Mouse (Mus musculus) stomach, postnatal 0 days (tissue): ENCODE results near the gene Hmcn1. TPM values are rescaled to one million over a fixed set of nuclear protein-coding genes. Genes with fewer than 3 reads are reported as not detected.

Experiments used
- ATAC-seq: fragments of 200-750 bp; cut with Nextera tagmentation; 2 replicates; pipeline ENCODE4 v1.8.0; 2017; ENCODE audit not compliant: low FRiP score, low TSS enrichment
- DNase-seq: peaks from one replicate; pipeline ENCODE4 v3.0.0-alpha.2; 2016; ENCODE audit warnings: low spot score
- H3K27ac ChIP-seq: fragments of 300-500 bp; sonication (generic); replicated peaks from 2 replicates; pipeline ENCODE4 v1.5.1; 2014; ENCODE audit warnings: mild to moderate bottlenecking, control low read depth
- H3K27me3 ChIP-seq: fragments of 300-500 bp; sonication (generic); 2 replicates; pipeline ENCODE4 v1.6.1; 2014; ENCODE audit warnings: low read length; ENCODE audit not compliant: control insufficient read depth, insufficient read depth
- H3K36me3 ChIP-seq: fragments of 300-500 bp; sonication (generic); 2 replicates; pipeline ENCODE4 v1.6.1; 2014; ENCODE audit warnings: low read length, mixed read lengths; ENCODE audit not compliant: control insufficient read depth, insufficient read depth
- H3K4me1 ChIP-seq: fragments of 300-500 bp; sonication (generic); replicated peaks from 2 replicates; pipeline ENCODE4 v1.6.1; 2014; ENCODE audit warnings: antibody characterized with exemption; ENCODE audit not compliant: control insufficient read depth, insufficient read depth
- H3K4me2 ChIP-seq: fragments of 300-500 bp; sonication (generic); replicated peaks from 2 replicates; pipeline ENCODE4 v1.6.1; 2014; ENCODE audit warnings: low read depth, mild to moderate bottlenecking, control low read depth, moderate library complexity
- H3K4me3 ChIP-seq: fragments of 300-500 bp; sonication (generic); 2 replicates; pipeline ENCODE4 v1.5.1; 2014; ENCODE audit warnings: low read depth, low read length, control low read depth
- H3K9ac ChIP-seq: fragments of 300-500 bp; sonication (generic); 2 replicates; pipeline ENCODE4 v1.6.1; 2014; ENCODE audit warnings: mild to moderate bottlenecking, low read length, control low read depth, mixed read lengths
- H3K9me3 ChIP-seq: fragments of 300-500 bp; sonication (generic); 2 replicates; pipeline ENCODE4 v1.6.1; 2016; ENCODE audit warnings: low read length; ENCODE audit not compliant: control insufficient read depth
- CTCF ChIP-seq: IDR thresholded peaks from 2 replicates; pipeline ENCODE4 v1.5.1; 2016; ENCODE audit warnings: antibody characterized with exemption, low read depth, mild to moderate bottlenecking, moderate library complexity
- EP300 ChIP-seq: optimal IDR thresholded peaks from 2 replicates; pipeline ENCODE3; 2016; ENCODE audit warnings: antibody characterized with exemption
- WGBS: fragments of 180-500 bp; shearing (Covaris S2); extraction: QIAGEN DNeasy Blood & Tissue Kit; methylation state at CpG from one replicate; pipeline ENCODE4 v1.1.7; 2014; 5-methylcytosine and 5-hydroxymethylcytosine counted together
- polyA plus RNA-seq: library from polyadenylated mRNA; unstranded; fragments of >200 nt; fragmentation: Nextera tagmentation; extraction: Ambion mirVana; gene quantifications from 2 replicates; pipeline ENCODE4 v1.2.1, GENCODE M21; 2015

Gene Hmcn1
- polyA plus RNA-seq, 1 experiment from 2014 or later: 8.0 TPM

GRCm38 (mm10) chr1:150920276-150920675 is 73.0 kb downstream of the Hmcn1 start:
- ATAC-seq (no peak), DNase-seq (peak; percentile 39)
- Histone ChIP-seq H3K4me3 (no peak overlapping the region), H3K9ac (no peak overlapping the region), H3K27ac (no peak overlapping the region), H3K27me3 (no peaks in the 10 kb centered on the region), H3K36me3 (no peaks in the 10 kb centered on the region), H3K9me3 (no peaks in the 10 kb centered on the region), H3K4me1 (no peaks in the 10 kb centered on the region; the same call in 1 of the 2 replicates), H3K4me2 (no peak overlapping the region)
- 35% methylated on average over 6 of the region's 6 CpGs for WGBS
- TF ChIP-seq CTCF: peak; percentile 83
- no peak for TF ChIP-seq EP300

DNA sequence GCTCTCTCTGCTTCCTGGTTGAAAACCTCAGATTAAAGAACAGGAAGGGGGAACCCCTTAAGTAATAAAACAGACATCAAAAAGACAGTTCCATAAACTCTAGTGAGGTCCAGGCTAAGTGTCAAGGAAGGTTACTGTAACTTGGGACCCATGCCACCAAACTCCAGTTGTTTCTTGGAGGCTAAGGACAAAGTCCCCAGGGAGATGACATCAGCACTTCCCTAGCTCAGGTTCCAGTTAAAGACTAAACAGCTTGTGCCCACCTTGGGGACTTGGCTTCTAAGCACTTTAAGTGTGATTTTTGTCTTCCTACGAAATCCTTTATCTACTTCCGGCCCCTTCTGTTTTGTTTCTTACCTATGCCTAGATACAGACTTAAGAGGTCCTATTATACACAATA is 78.3 kb downstream of the Hmcn1 start:
- Histone ChIP-seq H3K4me3 (no peak overlapping the region), H3K4me2 (no peak overlapping the region), H3K9ac (no peak overlapping the region), H3K27me3 (no peaks in the 10 kb centered on the region), H3K9me3 (no peaks in the 10 kb centered on the region), H3K36me3 (no peaks in the 10 kb centered on the region), H3K4me1 (peaks cover 2% of the 10 kb centered on the region), H3K27ac (no peak overlapping the region)
- no peak for TF ChIP-seq EP300
- TF ChIP-seq CTCF: no peak
- ATAC-seq (no peak), DNase-seq (no peak)
- 39% methylated on average over 2 of the region's 2 CpGs for WGBS

- H3K27me3 ChIP-seq: no peaks in the 10 kb centered on the region
- no peak overlapping the region for H3K27ac ChIP-seq
- no peak for ATAC-seq
- 72% methylated on average over 5 of the region's 5 CpGs for WGBS
- H3K9ac ChIP-seq: no peak overlapping the region
- no peaks in the 10 kb centered on the region for H3K9me3 ChIP-seq
- no peaks in the 10 kb centered on the region for H3K36me3 ChIP-seq
- DNase-seq: no peak
- no peak overlapping the region for H3K4me2 ChIP-seq
- no peak for TF ChIP-seq EP300
- no peak for TF ChIP-seq CTCF
- no peak overlapping the region for H3K4me3 ChIP-seq
- H3K4me1 ChIP-seq: peaks cover 2% of the 10 kb centered on the region
Observed at GRCm38 (mm10) chr1:150913586-150914136, 79.6 kb downstream of the Hmcn1 start.

- Histone ChIP-seq H3K4me1 (no peaks in the 10 kb centered on the region), H3K9ac (no peak overlapping the region), H3K27me3 (no peaks in the 10 kb centered on the region), H3K9me3 (no peaks in the 10 kb centered on the region), H3K4me3 (no peak overlapping the region), H3K4me2 (no peak overlapping the region), H3K27ac (no peak overlapping the region), H3K36me3 (no peaks in the 10 kb centered on the region)
- WGBS: 70% methylated on average over 2 of the region's 2 CpGs
- no peak for DNase-seq
- ATAC-seq: no peak
- TF ChIP-seq EP300: no peak
- TF ChIP-seq CTCF: no peak
Observed at GRCm38 (mm10) chr1:150909642-150910041, 83.6 kb downstream of the Hmcn1 start.

DNA sequence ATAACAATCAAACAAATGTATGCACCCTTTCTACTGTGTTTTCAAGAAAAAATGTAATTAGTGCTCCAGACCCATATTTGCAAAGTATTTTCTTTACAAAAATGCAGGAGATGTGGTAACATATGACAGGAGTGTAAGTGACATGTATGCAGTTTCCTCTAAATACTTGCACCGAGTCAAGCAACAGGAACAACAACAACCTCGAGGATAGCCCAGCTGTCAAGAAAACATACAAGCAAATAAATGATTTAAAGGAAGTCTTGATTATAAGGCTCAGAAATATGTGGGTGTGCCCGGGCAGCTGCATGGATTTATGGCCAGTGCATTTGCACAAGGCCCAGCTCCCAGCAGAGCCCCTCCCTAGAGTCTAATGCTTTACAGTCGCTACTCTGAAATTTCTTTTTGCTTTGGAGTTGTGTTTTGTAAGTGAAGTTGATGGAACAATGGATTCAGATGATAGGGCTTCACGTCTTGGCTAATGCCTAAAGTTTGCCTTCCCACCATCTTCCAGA is 99.5 kb downstream of the Hmcn1 start:
- 58% methylated on average over 5 of the region's 5 CpGs for WGBS
- H3K4me1 ChIP-seq: no peaks in the 10 kb centered on the region
- H3K27ac ChIP-seq: no peak overlapping the region
- no peak overlapping the region for H3K9ac ChIP-seq
- H3K36me3 ChIP-seq: no peaks in the 10 kb centered on the region
- H3K4me2 ChIP-seq: no peak overlapping the region
- ATAC-seq (no peak), DNase-seq (no peak)
- no peak overlapping the region for H3K4me3 ChIP-seq
- H3K27me3 ChIP-seq: no peaks in the 10 kb centered on the region
- H3K9me3 ChIP-seq: no peaks in the 10 kb centered on the region
- TF ChIP-seq EP300: no peak

- no peak for ATAC-seq
- no peak for DNase-seq
Observed at GRCm38 (mm10) chr1:150890017-150890416, 103.2 kb downstream of the Hmcn1 start.

More at GRCm38 (mm10) chr1:150890017-150890416, 103.2 kb downstream of the Hmcn1 start:
- Histone ChIP-seq H3K27me3 (no peaks in the 10 kb centered on the region), H3K9ac (no peak overlapping the region), H3K4me1 (no peaks in the 10 kb centered on the region), H3K36me3 (no peaks in the 10 kb centered on the region), H3K27ac (no peak overlapping the region), H3K4me3 (no peak overlapping the region), H3K4me2 (no peak overlapping the region), H3K9me3 (no peaks in the 10 kb centered on the region)
- TF ChIP-seq EP300 (no peak), CTCF (no peak)
- 68% methylated on average over 4 of the region's 4 CpGs for WGBS
